Mouse (Mus musculus) embryonic facial prominence, embryonic 15.5 days (tissue): ENCODE measurements around the gene Fam131a. TPM values are rescaled to one million over a fixed set of nuclear protein-coding genes. Genes with fewer than 3 reads are reported as not detected.

Experiments
- ATAC-seq: fragments of 200-750 bp; cut with Nextera tagmentation; 2 replicates; pipeline ENCODE4 v1.8.0; 2017; ENCODE audit warnings: low read depth, moderate TSS enrichment; ENCODE audit not compliant: insufficient number of reproducible peaks, low FRiP score, low TSS enrichment
- H3K27ac ChIP-seq: fragments of 300-500 bp; sonication (generic); replicated peaks from 2 replicates; pipeline ENCODE4 v1.5.1; 2015; ENCODE audit warnings: mild to moderate bottlenecking, inconsistent platforms
- H3K27me3 ChIP-seq: fragments of 300-500 bp; sonication (generic); 2 replicates; pipeline ENCODE4 v1.6.1; 2015; ENCODE audit warnings: inconsistent platforms
- H3K36me3 ChIP-seq: fragments of 300-500 bp; sonication (generic); 2 replicates; pipeline ENCODE4 v1.6.1; 2015; ENCODE audit warnings: mild to moderate bottlenecking, inconsistent platforms
- H3K4me1 ChIP-seq: fragments of 300-500 bp; sonication (generic); 2 replicates; pipeline ENCODE4 v1.6.1; 2015; ENCODE audit warnings: inconsistent platforms
- H3K4me2 ChIP-seq: fragments of 300-500 bp; sonication (generic); replicated peaks from 2 replicates; pipeline ENCODE4 v1.6.1; 2015; ENCODE audit warnings: mild to moderate bottlenecking, inconsistent platforms
- H3K4me3 ChIP-seq: fragments of 300-500 bp; sonication (generic); replicated peaks from 2 replicates; pipeline ENCODE4 v1.5.1; 2015; ENCODE audit warnings: mild to moderate bottlenecking, inconsistent platforms
- H3K9ac ChIP-seq: fragments of 300-500 bp; sonication (generic); 2 replicates; pipeline ENCODE4 v1.6.1; 2015; ENCODE audit warnings: inconsistent platforms
- H3K9me3 ChIP-seq: fragments of 300-500 bp; sonication (generic); replicated peaks from 2 replicates; pipeline ENCODE4 v1.6.1; 2016; ENCODE audit warnings: inconsistent platforms
- WGBS: fragments of 180-500 bp; shearing (Covaris S2); methylation state at CpG from one replicate; pipeline ENCODE4 v1.1.7; 2015; 5-methylcytosine and 5-hydroxymethylcytosine counted together
- polyA plus RNA-seq: library from polyadenylated mRNA; unstranded; fragments of >200 nt; fragmentation: Nextera tagmentation; extraction: Ambion mirVana; gene quantifications from 2 replicates; pipeline ENCODE4 v1.2.1, GENCODE M21; 2015

Fam131a gene
- polyA plus RNA-seq, 1 experiment from 2014 or later = 14.0 TPM

DNA sequence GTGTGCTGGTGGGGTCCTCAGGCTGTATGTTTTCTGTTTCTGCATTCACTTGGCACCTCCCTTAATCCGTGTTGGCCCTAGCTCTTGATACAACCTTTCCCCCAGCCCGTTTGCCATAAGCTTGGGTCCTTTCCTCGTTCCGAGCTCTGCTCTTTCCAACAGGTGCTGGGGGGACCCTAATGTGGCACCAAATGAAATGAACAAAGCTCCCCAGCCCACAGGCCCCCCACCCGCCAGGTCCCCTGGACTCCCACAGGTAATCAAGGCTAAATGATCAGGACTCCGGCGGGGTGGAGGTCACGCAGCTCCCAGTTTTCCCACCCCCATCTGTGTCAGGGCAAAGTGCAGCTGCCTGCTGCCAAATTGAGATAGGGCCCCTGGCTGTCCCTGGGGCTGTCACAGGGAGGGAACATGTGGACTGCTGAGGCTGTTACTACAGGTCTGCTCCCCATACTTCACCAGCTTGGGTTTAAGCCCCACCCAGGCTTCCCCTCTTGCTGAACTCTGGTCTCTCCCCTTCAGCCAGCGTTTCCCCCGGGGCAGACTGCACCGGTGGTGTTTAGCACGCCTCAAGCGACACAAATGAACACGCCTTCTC is 19.2 kb upstream of the Fam131a start:
- no peak for ATAC-seq
- H3K4me1 ChIP-seq = peaks cover 29% of the 10 kb centered on the region
- H3K27me3 ChIP-seq = no peaks in the 10 kb centered on the region
- peak overlapping the region; percentile 95 for H3K4me2 ChIP-seq
- H3K27ac ChIP-seq = peak overlapping the region; percentile 91
- 4% methylated on average over 14 of the region's 14 CpGs for WGBS
- peak overlapping the region; percentile 69 for H3K4me3 ChIP-seq
- H3K9ac ChIP-seq = peak overlapping the region; percentile 75
- no peaks in the 10 kb centered on the region for H3K9me3 ChIP-seq
- peaks cover 39% of the 10 kb centered on the region for H3K36me3 ChIP-seq

DNA sequence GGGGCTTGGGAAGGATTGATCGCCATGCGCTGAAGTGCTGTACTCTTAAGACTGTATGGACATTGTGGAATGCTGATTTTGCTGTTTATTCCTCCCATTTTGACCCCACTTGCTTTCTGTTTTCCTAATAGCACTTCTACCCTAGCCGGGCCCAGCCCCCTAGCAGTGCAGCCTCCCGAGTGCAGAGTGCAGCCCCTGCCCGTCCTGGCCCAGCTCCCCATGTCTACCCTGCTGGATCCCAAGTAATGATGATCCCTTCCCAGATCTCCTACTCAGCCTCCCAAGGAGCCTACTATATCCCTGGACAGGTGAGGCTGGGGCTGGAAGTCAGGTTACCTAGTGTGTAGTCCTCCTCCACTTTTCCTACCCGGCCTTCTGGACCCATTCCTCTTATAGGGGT is 17.8 kb upstream of the Fam131a start:
- peaks cover 29% of the 10 kb centered on the region for H3K4me1 ChIP-seq
- 0 out of 2 replicates have a peak overlapping the region, but pooled peaks have one; percentile 69 for H3K4me3 ChIP-seq

DNA sequence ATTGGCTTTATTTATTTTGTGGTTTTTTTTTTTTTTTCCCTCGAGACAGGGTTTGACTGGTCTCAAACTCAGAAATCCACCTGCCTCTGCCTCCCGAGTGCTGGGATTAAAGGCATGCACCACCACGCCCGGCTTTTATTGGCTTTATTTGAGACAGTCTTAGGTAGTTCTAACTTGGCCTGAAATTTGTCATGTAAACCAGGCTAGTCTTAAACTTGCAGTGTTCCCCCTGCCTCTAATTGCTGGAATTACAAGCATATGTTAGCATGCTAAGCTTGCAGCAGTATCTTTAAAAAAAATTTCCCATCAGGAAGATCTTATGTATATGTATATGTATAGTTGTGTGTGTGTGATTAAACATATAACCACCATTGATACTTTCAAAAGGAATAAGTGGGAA is 16.3 kb upstream of the Fam131a start:
- H3K36me3 ChIP-seq = peaks cover 67% of the 10 kb centered on the region
- ATAC-seq = no peak
- H3K4me2 ChIP-seq = no peak overlapping the region
- H3K9ac ChIP-seq = no peak overlapping the region
- no peaks in the 10 kb centered on the region for H3K9me3 ChIP-seq
- H3K27ac ChIP-seq = no peak overlapping the region
- H3K4me1 ChIP-seq = peaks cover 29% of the 10 kb centered on the region
- no peak overlapping the region for H3K4me3 ChIP-seq
- no peaks in the 10 kb centered on the region for H3K27me3 ChIP-seq
- WGBS = 55% methylated on average over 4 of the region's 4 CpGs

More for the DNA sequence above, 17.8 kb upstream of the Fam131a start:
- Histone ChIP-seq H3K27me3 (no peaks in the 10 kb centered on the region), H3K9ac (no peak overlapping the region), H3K36me3 (peaks cover 52% of the 10 kb centered on the region), H3K27ac (no peak overlapping the region), H3K4me2 (no peak overlapping the region), H3K9me3 (no peaks in the 10 kb centered on the region)
- 94% methylated on average over 6 of the region's 6 CpGs for WGBS
- ATAC-seq = no peak

DNA sequence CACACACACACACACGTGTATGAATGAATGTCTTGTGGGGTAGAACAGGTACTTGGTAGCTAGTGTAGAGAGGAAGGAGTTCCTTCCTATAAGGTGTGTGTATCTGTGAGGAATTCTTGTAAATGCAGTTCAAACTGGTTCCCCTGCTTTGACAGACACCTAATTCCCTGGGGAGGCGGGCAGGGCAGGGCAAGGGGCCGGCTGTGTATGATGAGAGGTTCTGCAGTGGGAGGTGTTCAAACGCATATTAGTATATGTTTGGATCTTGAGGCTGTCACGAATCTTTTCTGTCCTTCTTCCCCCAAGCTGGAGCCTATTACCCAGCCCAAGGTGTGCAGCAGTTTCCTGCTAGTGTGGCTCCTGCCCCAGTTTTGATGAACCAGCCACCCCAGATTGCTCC is 15.7 kb upstream of the Fam131a start:
- H3K4me3 ChIP-seq = no peak overlapping the region
- peaks cover 25% of the 10 kb centered on the region for H3K4me1 ChIP-seq
- H3K9me3 ChIP-seq = no peaks in the 10 kb centered on the region
- H3K36me3 ChIP-seq = peaks cover 74% of the 10 kb centered on the region
- no peaks in the 10 kb centered on the region for H3K27me3 ChIP-seq
- H3K9ac ChIP-seq = no peak overlapping the region
- H3K4me2 ChIP-seq = no peak overlapping the region
- WGBS = 67% methylated on average over 5 of the region's 5 CpGs
- 0 out of 2 replicates have a peak overlapping the region, but pooled peaks have one; percentile 2 for H3K27ac ChIP-seq
- ATAC-seq = no peak

DNA sequence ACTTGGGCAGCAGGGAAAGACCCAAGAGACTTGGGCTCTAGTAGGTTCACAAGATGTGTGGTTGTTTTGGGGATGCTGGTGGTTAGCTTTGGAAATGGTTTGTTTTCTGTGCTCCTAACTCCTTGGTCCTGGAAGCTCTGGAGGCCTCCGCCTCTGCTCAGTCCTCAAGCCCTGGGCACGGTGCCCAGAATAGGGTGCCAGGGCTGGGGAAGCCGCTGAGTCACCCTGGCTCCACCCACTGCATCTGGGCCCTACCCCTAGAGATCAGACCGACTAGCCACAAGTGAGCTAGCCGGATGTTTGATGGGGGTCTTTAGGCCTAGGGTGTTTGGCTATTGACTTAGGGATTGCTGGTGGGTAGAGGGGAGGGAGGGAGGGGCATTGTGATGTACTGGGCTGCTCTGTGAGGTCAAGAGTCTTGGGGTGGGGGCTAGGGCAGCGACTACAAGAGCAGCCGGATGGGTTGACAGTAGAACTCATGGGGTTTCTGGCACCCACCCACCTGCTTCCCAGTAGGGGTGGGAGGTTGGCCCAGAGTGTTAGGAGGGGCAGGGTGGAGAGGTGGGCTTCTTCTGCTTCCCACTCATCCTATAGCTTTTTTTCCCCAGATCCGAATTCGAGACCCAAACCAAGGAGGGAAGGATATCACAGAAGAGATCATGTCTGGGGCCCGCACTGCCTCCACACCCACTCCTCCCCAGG is 14.9 kb upstream of the Fam131a start:
- no peaks in the 10 kb centered on the region for H3K27me3 ChIP-seq
- H3K9ac ChIP-seq = no peak overlapping the region
- no peak overlapping the region for H3K4me3 ChIP-seq
- no peak overlapping the region for H3K4me2 ChIP-seq
- H3K9me3 ChIP-seq = no peaks in the 10 kb centered on the region
- H3K36me3 ChIP-seq = peaks cover 81% of the 10 kb centered on the region
- ATAC-seq = peak; percentile 24; the same call in 1 of the 2 replicates
- 0 out of 2 replicates have a peak overlapping the region, but pooled peaks have one; percentile 2 for H3K27ac ChIP-seq
- WGBS = 70% methylated on average over 10 of the region's 10 CpGs
- H3K4me1 ChIP-seq = peaks cover 25% of the 10 kb centered on the region

DNA sequence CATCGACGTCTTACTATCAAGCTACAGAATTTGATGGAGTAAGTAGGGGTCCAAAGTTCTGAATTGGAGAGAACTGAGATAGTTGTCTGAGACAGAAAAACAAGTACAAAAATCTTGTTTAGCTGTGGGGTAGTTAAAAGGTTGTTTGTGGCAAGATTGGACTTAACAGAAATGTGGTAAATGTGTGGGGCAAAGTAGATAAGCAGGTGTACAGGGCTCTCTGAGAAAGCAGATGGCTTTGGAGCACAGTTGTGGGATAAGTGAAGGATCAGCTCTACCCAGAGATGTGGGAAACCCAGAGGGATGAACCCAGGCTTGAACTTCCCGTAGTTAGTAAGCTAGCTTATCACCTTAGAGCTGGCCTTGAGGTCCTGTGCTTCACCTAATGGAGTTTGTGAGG is 2.3 kb upstream of the Fam131a start:
- no peak overlapping the region for H3K4me3 ChIP-seq
- ATAC-seq = no peak
- no peak overlapping the region for H3K9ac ChIP-seq
- no peaks in the 10 kb centered on the region for H3K27me3 ChIP-seq
- H3K27ac ChIP-seq = no peak overlapping the region
- peaks cover 65% of the 10 kb centered on the region for H3K36me3 ChIP-seq
- no peak overlapping the region for H3K4me2 ChIP-seq
- H3K9me3 ChIP-seq = no peaks in the 10 kb centered on the region
- H3K4me1 ChIP-seq = peaks cover 34% of the 10 kb centered on the region
- WGBS = 87% methylated on average over 3 of the region's 3 CpGs

DNA sequence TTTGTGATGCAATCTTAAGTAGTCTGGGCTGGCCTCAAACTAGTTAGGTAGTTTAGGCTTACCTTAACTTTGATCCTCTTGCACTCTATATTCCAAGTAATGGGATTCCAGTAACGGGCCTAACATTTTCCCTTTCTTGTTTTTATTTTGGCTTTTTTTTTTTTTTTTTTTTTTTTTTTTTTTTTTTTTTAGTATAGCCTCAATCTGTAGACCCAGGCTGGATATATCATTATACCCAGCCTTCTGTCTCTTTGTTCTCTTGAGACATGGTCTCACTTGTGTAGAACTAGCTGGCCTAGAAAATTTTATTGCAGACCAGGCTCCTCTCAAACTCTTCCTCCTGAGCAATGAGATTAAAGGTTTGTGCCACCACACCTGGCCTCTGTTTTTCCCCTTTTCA is 1.4 kb upstream of the Fam131a start:
- Histone ChIP-seq H3K9ac (no peak overlapping the region), H3K27me3 (no peaks in the 10 kb centered on the region), H3K9me3 (no peaks in the 10 kb centered on the region), H3K27ac (no peak overlapping the region), H3K4me1 (peaks cover 43% of the 10 kb centered on the region), H3K4me2 (no peak overlapping the region), H3K36me3 (peaks cover 57% of the 10 kb centered on the region), H3K4me3 (no peak overlapping the region)
- no peak for ATAC-seq
- WGBS = 63% methylated on average over 1 of the region's 1 CpGs

DNA sequence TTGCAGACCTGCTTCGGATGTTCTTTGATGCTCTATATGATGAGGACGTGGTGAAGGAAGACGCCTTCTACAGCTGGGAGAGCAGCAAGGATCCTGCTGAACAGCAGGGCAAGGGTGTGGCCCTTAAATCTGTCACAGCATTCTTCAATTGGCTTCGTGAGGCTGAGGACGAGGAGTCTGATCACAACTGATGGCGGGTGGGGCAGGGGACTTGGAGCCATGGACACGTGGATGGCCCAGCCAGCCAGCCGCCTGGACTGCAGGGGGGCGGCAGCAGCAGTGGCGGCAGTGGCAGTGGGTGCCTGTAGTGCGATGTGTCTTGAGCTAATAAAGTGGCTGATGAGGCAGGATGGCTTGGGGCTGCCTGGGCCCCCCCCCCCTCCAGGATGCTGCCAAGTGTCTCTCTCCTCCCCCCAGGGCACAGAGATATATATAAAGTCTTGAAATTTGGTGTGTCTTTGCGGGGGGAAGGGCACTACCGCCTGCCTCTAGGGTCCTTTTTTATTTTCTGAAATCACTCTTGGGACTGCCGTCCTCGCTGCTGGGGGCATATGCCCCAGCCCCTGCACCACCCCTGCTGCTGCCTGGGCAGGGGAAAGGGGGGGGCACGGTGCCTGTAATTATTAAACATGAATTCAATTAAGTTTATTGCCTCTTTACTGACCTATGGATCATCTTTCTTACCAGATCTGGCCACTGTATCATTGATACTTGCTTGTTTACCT is 638 bp upstream of the Fam131a start:
- WGBS = 37% methylated on average over 16 of the region's 16 CpGs
- peak overlapping the region; percentile 94; the same call in 1 of the 2 replicates for H3K27ac ChIP-seq
- ATAC-seq = no peak
- H3K27me3 ChIP-seq = no peaks in the 10 kb centered on the region
- H3K9me3 ChIP-seq = no peaks in the 10 kb centered on the region
- H3K9ac ChIP-seq = no peak overlapping the region
- H3K4me2 ChIP-seq = peak overlapping the region; percentile 86; the same call in 1 of the 2 replicates
- peaks cover 49% of the 10 kb centered on the region for H3K36me3 ChIP-seq
- peak overlapping the region; percentile 72; the same call in 1 of the 2 replicates for H3K4me3 ChIP-seq
- H3K4me1 ChIP-seq = peaks cover 44% of the 10 kb centered on the region

DNA sequence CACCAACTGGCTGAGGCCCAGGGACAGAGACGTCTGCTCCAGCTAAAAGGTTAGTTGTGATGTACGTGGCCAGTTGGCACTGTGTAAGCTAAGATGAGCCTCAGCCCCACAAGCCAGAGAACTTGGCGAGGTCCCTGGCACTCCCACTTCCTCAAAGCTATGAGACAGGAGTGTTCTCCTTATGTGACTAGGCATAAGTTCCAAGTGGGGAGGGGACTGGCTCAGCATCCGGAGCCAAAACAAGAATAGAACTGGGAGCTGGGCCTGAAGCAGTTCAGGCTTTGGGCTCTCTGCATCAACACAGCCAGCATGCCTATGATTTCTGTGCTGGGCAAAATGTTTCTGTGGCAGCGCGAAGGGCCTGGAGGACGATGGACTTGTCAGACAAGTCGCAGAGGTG is 1.7 kb downstream of the Fam131a start:
- Histone ChIP-seq H3K9ac (no peak overlapping the region), H3K27ac (peak overlapping the region; percentile 72), H3K4me3 (peak overlapping the region; percentile 43), H3K36me3 (peaks cover 33% of the 10 kb centered on the region), H3K4me1 (peaks cover 44% of the 10 kb centered on the region), H3K27me3 (no peaks in the 10 kb centered on the region), H3K4me2 (peak overlapping the region; percentile 74), H3K9me3 (no peaks in the 10 kb centered on the region)
- ATAC-seq = no peak
- 63% methylated on average over 8 of the region's 8 CpGs for WGBS

DNA sequence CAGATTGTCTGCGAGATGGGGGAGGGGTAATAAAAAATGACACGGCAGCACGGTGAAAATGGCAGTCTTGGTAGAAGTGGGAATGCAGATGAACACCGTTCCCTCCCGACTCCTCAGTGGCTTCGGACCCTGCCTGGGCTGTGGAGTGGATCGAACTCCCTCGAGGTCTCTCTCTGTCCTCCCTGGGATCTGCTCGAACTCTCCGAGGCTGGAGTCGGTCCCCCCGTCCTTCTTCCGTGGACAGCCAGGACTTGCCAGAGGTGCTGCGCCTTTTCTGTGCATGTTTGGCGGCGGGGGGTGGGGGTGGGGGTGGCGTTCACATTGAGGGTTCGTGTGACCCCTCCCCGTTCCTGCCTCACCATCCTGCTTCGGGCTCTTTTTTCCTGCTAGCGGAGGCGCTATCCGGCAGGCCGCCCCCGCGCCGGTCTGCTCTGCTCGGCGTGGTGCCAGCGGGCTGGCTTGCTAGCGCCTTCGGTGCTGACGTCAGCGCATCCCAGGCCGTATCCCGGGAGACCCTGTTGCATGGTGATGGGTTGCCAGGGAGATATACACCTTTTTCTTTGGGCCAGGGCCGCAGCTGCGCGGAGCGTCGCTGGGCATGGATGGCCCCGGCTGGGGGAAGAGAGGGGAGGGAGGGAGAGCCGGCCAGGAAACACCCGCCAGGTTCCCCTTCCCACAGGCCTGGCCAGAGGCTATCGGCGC is 2.7 kb downstream of the Fam131a start:
- H3K27ac ChIP-seq = 0 out of 2 replicates have a peak overlapping the region, but pooled peaks have one; percentile 35
- H3K4me1 ChIP-seq = peaks cover 44% of the 10 kb centered on the region
- no peaks in the 10 kb centered on the region for H3K27me3 ChIP-seq
- 3% methylated on average over 46 of the region's 46 CpGs for WGBS
- ATAC-seq = peak; percentile 65
- H3K9ac ChIP-seq = 0 out of 2 replicates have a peak overlapping the region, but pooled peaks have one; percentile 4
- no peaks in the 10 kb centered on the region for H3K9me3 ChIP-seq
- peak overlapping the region; percentile 43 for H3K4me3 ChIP-seq
- peak overlapping the region; percentile 74 for H3K4me2 ChIP-seq
- peaks cover 28% of the 10 kb centered on the region for H3K36me3 ChIP-seq

DNA sequence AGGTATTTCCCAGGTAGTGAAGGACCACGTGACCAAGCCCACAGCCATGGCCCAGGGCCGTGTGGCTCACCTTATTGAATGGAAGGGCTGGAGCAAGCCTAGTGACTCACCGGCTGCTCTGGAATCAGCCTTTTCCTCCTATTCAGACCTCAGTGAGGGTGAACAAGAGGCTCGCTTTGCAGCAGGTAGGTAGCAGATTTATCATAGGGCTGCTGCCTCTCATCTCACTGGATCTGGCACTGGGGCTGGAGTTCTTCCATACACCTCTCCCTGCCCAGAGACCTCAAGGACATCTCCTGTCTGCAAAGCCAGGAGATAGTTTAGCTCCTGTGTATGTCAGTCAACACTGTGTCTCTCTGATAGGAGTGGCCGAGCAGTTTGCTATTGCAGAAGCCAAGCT is 6.2 kb downstream of the Fam131a start:
- Histone ChIP-seq H3K4me2 (no peak overlapping the region), H3K9ac (no peak overlapping the region), H3K27me3 (no peaks in the 10 kb centered on the region), H3K9me3 (no peaks in the 10 kb centered on the region), H3K36me3 (peaks cover 26% of the 10 kb centered on the region; the same call in 1 of the 2 replicates), H3K4me1 (peaks cover 40% of the 10 kb centered on the region), H3K4me3 (no peak overlapping the region), H3K27ac (no peak overlapping the region)
- no peak for ATAC-seq
- 75% methylated on average over 5 of the region's 5 CpGs for WGBS
